In the genomic region with DNA sequence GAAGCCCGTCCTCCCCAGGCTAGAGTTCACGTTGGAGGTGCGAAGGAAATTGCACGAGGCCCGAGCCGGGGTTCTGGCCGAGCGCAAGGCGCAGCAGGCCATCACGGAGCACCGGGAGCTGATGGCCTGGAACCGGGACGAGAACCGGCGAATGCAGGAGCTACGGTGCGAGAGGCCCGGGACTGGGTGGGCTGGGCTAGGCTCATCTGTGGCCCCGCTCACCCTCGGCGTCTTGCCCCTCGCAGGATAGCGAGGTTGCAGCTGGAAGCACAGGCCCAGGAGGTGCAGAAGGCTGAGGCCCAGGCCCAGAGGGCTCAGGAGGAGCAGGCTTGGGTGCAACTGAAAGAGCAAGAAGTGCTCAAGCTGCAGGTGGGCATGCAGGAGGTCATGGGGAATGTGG, we compare ENCODE assay signal across 8 mouse cellular contexts. TPM values are rescaled to one million over a fixed set of nuclear protein-coding genes. Genes with fewer than 3 reads are reported as not detected.
DNase-seq lines count a peak whose midpoint lies in the region; ATAC-seq and TF ChIP-seq lines count a peak whose summit lies in the region.

No protein-coding gene starts in this region.

- H3K4me1 ChIP-seq in heart, embryonic 10.5 days: peaks cover 18% of the 10 kb centered on the region
- peaks cover 7% of the 10 kb centered on the region; the same call in 1 of the 2 replicates for H3K4me1 ChIP-seq in heart, postnatal 0 days (ENCODE audit: control insufficient read depth, insufficient read depth)

- peak; percentile 81 for DNase-seq in heart, embryonic 10.5 days (ENCODE audit: low spot score)
- no peak for DNase-seq in heart, postnatal 10 days
- DNase-seq in right cerebral cortex, postnatal 4 days: peak; percentile 22
- DNase-seq in right cerebral cortex, postnatal 36 days (ENCODE audit: low spot score in 2 of 2): no peak
- DNase-seq in heart, postnatal 0 days (ENCODE audit: low spot score): no peak
- DNase-seq in layer of hippocampus, adult 9-11 months: no peak
- DNase-seq in thymus, postnatal 36 days: no peak

- H3K9me3 ChIP-seq in heart, embryonic 10.5 days: no peaks in the 10 kb centered on the region
- H3K9me3 ChIP-seq in heart, postnatal 0 days (replicated peaks; ENCODE audit: control insufficient read depth, low read length): no peaks in the 10 kb centered on the region

- no peak for TF ChIP-seq CTCF in heart, postnatal 0 days (IDR thresholded peaks at IDR 0.05; ENCODE audit: low read depth)

- ATAC-seq in heart, postnatal 0 days (ENCODE audit: insufficient read depth, low read depth): peak; percentile 2; the same call in 1 of the 2 replicates
- ATAC-seq in megakaryocyte progenitor cell, adult 5-6 weeks (replicated peaks; ENCODE audit: poor library complexity): peak; percentile 2

- H3K36me3 ChIP-seq in heart, embryonic 10.5 days: peaks cover 20% of the 10 kb centered on the region
- peaks cover 22% of the 10 kb centered on the region for H3K36me3 ChIP-seq in heart, postnatal 0 days (replicated peaks; ENCODE audit: control insufficient read depth, insufficient read depth, low read length)

- TF ChIP-seq EP300 in heart, postnatal 0 days (IDR thresholded peaks at IDR 0.05; ENCODE audit: low read depth): no peak

- intact Hi-C loops in heart, postnatal 10 days (cut with DNase I): loop anchor here (2.0 kb wide), 1 partner anchor 35 kb away; no protein-coding TSS in a partner anchor

- under 1% methylated on average over 23 of the region's 23 CpGs for WGBS in heart, embryonic 10.5 days
- WGBS in heart, postnatal 0 days: under 1% methylated on average over 23 of the region's 23 CpGs

- no peaks in the 10 kb centered on the region for H3K27me3 ChIP-seq in heart, embryonic 10.5 days (ENCODE audit: insufficient read depth, poor library complexity, severe bottlenecking)
- H3K27me3 ChIP-seq in heart, postnatal 0 days (ENCODE audit: control insufficient read depth, insufficient read depth, low read length): no peaks in the 10 kb centered on the region

- peak overlapping the region; percentile 88 for H3K4me2 ChIP-seq in heart, postnatal 0 days (ENCODE audit: low read depth, low read length)

- peak overlapping the region; percentile 87 for H3K27ac ChIP-seq in heart, embryonic 10.5 days
- H3K27ac ChIP-seq in heart, postnatal 0 days (ENCODE audit: low read depth): peak overlapping the region; percentile 71

- peak overlapping the region; percentile 89 for H3K9ac ChIP-seq in heart, postnatal 0 days (replicated peaks; ENCODE audit: low read depth, low read length)

- peak overlapping the region; percentile 84 for H3K4me3 ChIP-seq in heart, embryonic 10.5 days
- peak overlapping the region; percentile 87 for H3K4me3 ChIP-seq in heart, postnatal 0 days (ENCODE audit: low read depth, low read length)

RNA-seq across cellular contexts. Expression of a gene that starts 0.5 kb away (rescaled TPM):
- polyA plus RNA-seq in heart, embryonic 10.5 days (2016; fragmentation: Nextera tagmentation; extraction: Ambion mirVana): 91.5 and 105 TPM in 2 replicates
- 10 to 100 TPM; 76.2 to 77.8 TPM for total RNA-seq in heart, postnatal 10 days (2021)
- 69.4 and 74.0 TPM in 2 replicates for total RNA-seq in heart, postnatal 0 days (2014; rRNA removed; ENCODE audit: low replicate concordance)
- polyA plus RNA-seq in heart, postnatal 0 days (2015; fragmentation: Nextera tagmentation; extraction: Ambion mirVana): 86.9 and 87.7 TPM in 2 replicates
- 60.3 and 71.9 TPM in 2 replicates for total RNA-seq in megakaryocyte progenitor cell, adult 5-6 weeks (2015)
- 47.2 and 67.3 TPM in 2 replicates for total RNA-seq in megakaryocyte progenitor cell, adult 5-6 weeks (2017)

RNA-seq across cellular contexts. Expression of a gene that starts 11.9 kb away (rescaled TPM):
- polyA plus RNA-seq in heart, embryonic 10.5 days (2016; fragmentation: Nextera tagmentation; extraction: Ambion mirVana): not detected in 2 replicates
- under 1 TPM in 1 of 2 experiments, not detected in 1; 0.62 TPM for total RNA-seq in heart, postnatal 10 days (2021)
- not detected in 2 replicates for total RNA-seq in heart, postnatal 0 days (2014; rRNA removed; ENCODE audit: low replicate concordance)
- polyA plus RNA-seq in heart, postnatal 0 days (2015; fragmentation: Nextera tagmentation; extraction: Ambion mirVana): not detected in 2 replicates
- not detected in 2 replicates for total RNA-seq in megakaryocyte progenitor cell, adult 5-6 weeks (2015)
- total RNA-seq in megakaryocyte progenitor cell, adult 5-6 weeks (2017): not detected in 2 replicates

RNA-seq across cellular contexts. Expression of a gene that starts 18.3 kb away (rescaled TPM):
- polyA plus RNA-seq in heart, embryonic 10.5 days (2016; fragmentation: Nextera tagmentation; extraction: Ambion mirVana): 0.33 and 1.2 TPM in 2 replicates
- total RNA-seq in heart, postnatal 10 days (2021): 1 to 10 TPM in 1 of 2 experiments, under 1 TPM in 1; 0.60 to 1.1 TPM
- total RNA-seq in heart, postnatal 0 days (2014; rRNA removed; ENCODE audit: low replicate concordance): not detected in 2 replicates
- 0.22 and 0.51 TPM in 2 replicates for polyA plus RNA-seq in heart, postnatal 0 days (2015; fragmentation: Nextera tagmentation; extraction: Ambion mirVana)
- not detected in 2 replicates for total RNA-seq in megakaryocyte progenitor cell, adult 5-6 weeks (2015)
- total RNA-seq in megakaryocyte progenitor cell, adult 5-6 weeks (2017): not detected in 2 replicates

Comparison
In these comparisons a context has a peak if more than half of its experiments do, and no peak if none do; other contexts are left out.
1. DNase-seq: peak in heart, embryonic 10.5 days (single experiment) and right cerebral cortex, postnatal 4 days (single experiment); none in heart, postnatal 10 days (0 of 2), right cerebral cortex, postnatal 36 days (0 of 2), heart, postnatal 0 days (single experiment), layer of hippocampus, adult 9-11 months (single experiment) and thymus, postnatal 36 days (0 of 2).